Mouse (Mus musculus) thymus, postnatal 14 days (tissue): ENCODE measurements around the gene Ifngr2.

Source experiments
- DNase-seq: peaks from one replicate; pipeline ENCODE4 v3.0.0; 2021

Ifngr2 gene

DNA sequence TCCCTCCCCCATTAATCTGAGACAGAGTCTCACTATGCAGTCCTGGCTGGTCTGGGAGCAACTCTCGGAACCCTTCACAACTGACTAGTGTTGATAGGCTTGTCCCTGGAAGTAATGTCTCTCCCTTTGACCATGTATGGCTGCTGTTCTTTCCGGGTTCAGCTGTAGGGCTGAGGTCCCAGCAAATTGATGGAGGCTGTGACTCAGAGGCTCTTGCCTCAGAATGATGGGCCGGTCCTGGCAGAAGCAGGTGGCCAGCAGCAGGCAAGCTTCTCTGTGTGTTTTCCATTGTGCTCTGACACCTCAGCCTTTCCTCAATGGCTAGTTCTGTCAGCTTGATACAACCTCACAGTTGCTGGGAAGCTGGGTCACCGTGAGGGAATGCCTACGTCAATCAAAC, 65.7 kb downstream of the Ifngr2 start:
- no peak for DNase-seq

DNA sequence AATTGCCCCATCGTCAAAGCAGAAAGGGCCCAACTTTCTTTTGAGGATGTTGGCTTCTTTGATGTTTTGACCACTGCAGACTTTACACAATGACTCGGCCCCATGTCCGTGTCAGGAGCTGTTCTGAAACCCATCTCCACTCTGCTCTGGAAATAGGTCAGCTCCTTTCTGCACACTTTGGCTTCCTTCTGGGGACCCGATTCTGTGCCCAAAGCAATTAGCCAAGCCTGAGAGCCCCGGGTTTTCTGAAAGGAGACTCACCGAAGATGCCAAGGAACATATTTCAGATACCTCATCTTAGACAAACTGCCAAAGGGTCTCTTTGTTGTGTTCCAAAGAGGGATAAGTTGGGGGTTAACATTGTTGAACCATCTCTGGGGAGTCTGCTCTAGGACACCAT, 67.7 kb downstream of the Ifngr2 start:
- DNase-seq, result no peak
